Mouse (Mus musculus): Measurements from ENCODE around the gene Ctrb1.

Ctrb1 gene

DNA sequence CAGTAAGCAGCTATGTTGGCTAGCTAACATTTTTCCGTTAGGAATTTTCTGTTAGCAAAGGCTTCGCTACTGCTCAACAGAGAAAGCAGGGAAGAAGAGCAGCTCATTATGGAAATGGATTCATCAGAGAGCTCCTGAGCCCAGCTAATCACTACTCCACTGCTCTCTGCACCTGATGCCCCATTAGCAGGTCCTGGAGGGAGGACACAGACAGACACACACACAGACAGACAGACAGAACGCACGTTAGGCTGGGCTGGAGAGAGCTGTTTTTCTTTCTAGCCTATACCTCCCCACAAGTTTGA lies 26.6 kb upstream of the Ctrb1 start:
- no peak for DNase-seq (ENCODE audit: low spot score in 2 of 2)

GRCm38 (mm10) chr8:111716603-111717487 lies 26.0 kb upstream of the Ctrb1 start:
- peak; percentile 60 to 80 for DNase-seq (ENCODE audit: low spot score in 2 of 2)

- no peak for DNase-seq (ENCODE audit: low spot score in 2 of 2)
These were observed 24.7 kb upstream of the Ctrb1 start for GRCm38 (mm10) chr8:111715514-111715913.

- no peak for DNase-seq (ENCODE audit: low spot score in 2 of 2)
These were observed 23.5 kb upstream of the Ctrb1 start for GRCm38 (mm10) chr8:111714295-111714694.

DNA sequence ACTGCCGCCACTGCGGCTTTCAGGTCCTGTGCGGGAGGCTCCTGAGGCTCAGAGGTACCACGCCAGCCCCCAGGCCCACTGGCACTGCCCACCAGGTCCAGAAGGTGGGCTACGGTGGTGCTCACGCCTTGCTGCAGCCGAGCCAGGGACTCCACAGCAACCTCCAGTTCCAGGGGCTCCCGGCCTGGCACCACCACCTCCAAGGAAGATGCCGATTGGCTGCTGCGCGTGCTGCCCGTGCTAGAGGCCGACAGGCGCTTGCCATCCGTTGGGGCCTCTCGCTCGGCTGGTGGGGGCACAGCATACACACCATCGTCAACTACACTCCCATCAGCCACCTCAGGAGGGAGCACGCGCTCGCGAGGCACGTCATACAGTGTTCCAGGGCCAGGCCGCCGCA lies 23.0 kb upstream of the Ctrb1 start:
- no peak for DNase-seq (ENCODE audit: low spot score in 2 of 2)

DNA sequence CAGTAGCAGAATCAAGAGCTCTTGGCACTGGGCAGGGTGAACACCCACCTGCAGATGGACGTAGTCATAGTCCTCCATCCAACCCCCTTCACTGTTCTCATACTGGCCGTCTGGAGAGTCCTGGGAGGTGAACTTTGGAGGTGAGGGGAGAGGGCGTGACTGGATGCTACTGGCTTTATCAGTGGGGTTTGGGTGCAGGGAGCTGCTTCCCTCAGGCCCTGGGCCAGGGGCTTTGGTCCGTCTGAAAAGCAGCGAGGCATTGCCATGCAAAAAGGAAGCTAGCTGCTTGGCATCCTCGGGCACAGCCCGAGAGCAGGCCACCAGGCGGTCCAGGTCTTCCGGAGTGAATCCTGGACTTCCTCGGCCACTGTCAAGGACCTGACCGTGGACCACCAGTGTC lies 22.5 kb upstream of the Ctrb1 start:
- no peak for DNase-seq (ENCODE audit: low spot score in 2 of 2)

GRCm38 (mm10) chr8:111712588-111712987 lies 21.8 kb upstream of the Ctrb1 start:
- peak in 1 of 2 experiments; percentile 60 for DNase-seq (ENCODE audit: low spot score in 2 of 2)

DNA sequence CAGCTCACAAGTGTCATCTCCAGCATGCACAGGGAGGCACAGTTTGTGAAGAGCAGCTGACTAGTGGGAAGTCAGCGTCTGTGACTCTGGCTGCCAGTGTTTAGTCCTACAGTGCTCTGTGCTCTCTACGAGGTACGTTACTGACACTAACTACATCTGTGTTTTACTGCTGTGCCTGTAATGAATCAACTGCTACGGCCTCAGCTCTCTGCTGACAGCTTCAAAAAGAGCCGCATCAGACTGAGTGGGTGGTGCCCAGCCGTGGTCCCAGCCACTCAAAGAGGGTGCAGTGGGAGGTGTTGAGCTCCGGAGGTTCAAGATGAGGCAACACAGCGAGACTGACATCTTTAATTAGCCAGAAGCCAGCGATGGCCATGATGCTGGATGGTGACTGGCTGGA lies 21.3 kb upstream of the Ctrb1 start:
- no peak for DNase-seq (ENCODE audit: low spot score in 2 of 2)

- no peak for DNase-seq (ENCODE audit: low spot score in 2 of 2)
These were observed 20.1 kb upstream of the Ctrb1 start for GRCm38 (mm10) chr8:111710777-111711485.

- DNase-seq (ENCODE audit: low spot score in 2 of 2) = no peak
These were observed 18.4 kb upstream of the Ctrb1 start for GRCm38 (mm10) chr8:111709223-111709622.

GRCm38 (mm10) chr8:111708265-111708664 lies 17.5 kb upstream of the Ctrb1 start:
- DNase-seq (ENCODE audit: low spot score in 2 of 2) = no peak

DNA sequence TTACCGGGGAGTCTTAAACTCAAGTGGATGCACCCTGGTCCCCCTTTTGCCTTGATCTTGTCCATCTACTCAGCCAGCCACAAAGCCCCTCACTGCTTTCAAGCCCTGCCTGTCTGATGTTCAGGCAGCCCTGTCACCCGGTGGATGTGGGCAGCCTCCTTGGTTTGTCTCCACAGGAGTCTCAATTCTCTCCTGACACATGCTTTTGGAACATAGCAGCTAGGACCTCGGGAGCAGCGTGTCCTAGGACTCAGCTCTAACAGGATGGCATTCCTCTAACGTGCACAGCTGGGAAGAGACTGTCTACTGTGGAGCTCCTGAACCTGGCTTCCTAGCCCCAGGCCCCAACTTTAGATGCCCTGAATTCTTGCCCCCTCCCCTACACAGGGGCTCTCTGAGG lies 14.9 kb upstream of the Ctrb1 start:
- no peak for DNase-seq (ENCODE audit: low spot score in 2 of 2)

GRCm38 (mm10) chr8:111705222-111705621 lies 14.4 kb upstream of the Ctrb1 start:
- DNase-seq (ENCODE audit: low spot score in 2 of 2) = no peak

DNA sequence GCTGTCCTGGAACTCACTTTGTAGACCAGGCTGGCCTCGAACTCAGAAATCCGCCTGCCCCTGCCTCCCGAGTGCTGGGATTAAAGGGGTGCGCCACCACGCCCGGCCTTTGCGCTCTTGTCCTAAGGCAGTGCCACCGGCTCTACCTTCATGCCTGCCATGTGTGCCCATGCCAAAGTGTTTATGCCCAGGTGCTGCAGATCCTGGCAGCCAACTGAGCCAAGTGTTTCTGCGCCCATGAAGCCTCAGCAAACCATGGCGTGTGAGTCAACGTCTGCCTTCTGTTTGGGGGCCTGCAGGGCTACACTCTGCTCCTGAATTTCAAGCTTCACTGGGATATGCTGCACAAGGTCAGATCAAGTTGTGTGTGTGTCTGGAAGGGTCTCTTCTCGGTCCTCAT lies 13.8 kb upstream of the Ctrb1 start:
- DNase-seq (ENCODE audit: low spot score in 2 of 2) = no peak

DNA sequence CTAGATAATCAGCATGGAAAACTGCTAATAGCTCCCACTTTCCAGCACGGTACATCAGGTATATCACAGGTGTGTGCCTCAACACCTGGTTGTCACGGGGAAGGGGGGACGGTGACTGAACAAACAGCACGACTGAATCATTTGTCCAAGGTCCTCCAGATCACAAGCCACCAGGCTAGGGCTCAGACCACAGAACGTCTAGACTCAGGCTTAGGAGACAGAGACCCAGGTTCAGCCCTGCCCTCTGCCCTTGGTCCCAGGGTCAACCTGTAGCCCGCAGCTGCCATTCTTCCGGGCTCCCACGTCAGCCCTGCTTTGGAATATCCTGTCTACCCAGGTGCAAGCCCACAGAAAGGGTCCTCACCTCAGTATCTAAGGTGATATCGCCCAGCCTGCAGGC lies 10.6 kb upstream of the Ctrb1 start:
- no peak for DNase-seq (ENCODE audit: low spot score in 2 of 2)

DNA sequence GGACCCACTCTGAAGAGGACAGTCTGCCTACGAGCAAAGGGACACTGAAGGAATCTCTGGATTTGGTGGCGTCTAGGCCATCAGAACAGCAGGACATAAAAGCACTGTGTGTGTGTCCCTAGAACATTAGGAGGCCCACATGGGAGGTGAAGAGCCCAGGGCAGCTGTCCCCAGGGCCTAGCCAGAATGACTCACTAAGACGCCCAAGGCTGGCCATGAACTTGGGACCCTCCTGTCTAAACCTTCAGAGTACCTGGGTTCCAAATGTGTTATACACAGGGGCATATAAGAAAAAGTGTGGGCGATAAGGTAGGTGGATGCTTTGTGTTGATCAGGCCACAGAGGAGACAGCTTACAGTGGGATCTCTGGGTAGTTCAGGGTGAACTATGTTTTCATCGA lies 9.9 kb upstream of the Ctrb1 start:
- no peak for DNase-seq (ENCODE audit: low spot score in 2 of 2)

GRCm38 (mm10) chr8:111700201-111700600 lies 9.4 kb upstream of the Ctrb1 start:
- no peak for DNase-seq (ENCODE audit: low spot score in 2 of 2)

- DNase-seq (ENCODE audit: low spot score in 2 of 2) = no peak
These were observed 8.2 kb upstream of the Ctrb1 start for GRCm38 (mm10) chr8:111699035-111699434.

- no peak for DNase-seq (ENCODE audit: low spot score in 2 of 2)
These were observed 6.8 kb upstream of the Ctrb1 start for GRCm38 (mm10) chr8:111697655-111698054.

DNA sequence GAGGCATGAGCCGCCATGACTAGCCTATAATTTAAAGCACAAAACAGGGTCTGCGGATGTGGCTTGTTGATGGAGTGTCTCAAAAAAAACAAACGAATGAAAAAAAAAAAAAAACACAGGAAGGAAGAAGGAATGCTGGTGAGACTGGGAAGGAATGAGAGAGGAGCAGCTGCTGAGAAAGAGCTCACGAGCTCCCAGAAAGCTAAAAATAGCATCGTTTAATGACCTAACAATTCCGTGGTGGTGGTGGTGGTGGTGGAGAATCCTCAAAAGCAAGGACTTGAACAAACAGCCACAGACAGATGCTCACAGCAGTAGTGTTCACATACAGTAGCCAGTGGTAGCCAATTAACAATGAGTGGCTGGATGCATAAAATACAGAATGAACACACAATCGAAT lies 4.6 kb upstream of the Ctrb1 start:
- no peak for DNase-seq (ENCODE audit: low spot score in 2 of 2)

DNA sequence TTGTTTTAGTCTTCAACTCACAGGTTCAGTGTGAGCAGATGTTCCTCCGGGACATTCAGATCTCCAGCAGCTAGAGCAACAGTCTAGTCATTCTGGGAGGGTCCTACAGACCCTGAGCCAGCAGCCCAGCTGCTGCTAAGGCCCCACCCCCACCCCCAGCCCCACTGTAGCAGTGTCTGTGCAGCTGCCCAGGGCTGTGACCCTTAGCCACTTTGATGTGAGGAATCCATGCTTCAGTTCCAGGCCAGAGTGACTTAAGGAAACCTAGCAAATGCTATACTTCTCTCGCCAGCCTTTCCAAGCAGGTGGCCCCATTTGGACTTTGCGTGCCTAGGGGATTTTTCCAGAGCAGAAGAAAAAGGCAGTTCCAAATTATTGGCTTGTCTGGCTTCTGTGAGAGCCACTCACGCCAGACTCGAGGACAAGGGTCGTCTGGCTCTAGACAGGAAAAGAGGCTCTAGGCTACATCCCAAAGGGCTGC lies 2.5 kb upstream of the Ctrb1 start:
- no peak for DNase-seq (ENCODE audit: low spot score in 2 of 2)

- no peak for DNase-seq (ENCODE audit: low spot score in 2 of 2)
These were observed 3.9 kb downstream of the Ctrb1 start for GRCm38 (mm10) chr8:111686881-111687280.

DNA sequence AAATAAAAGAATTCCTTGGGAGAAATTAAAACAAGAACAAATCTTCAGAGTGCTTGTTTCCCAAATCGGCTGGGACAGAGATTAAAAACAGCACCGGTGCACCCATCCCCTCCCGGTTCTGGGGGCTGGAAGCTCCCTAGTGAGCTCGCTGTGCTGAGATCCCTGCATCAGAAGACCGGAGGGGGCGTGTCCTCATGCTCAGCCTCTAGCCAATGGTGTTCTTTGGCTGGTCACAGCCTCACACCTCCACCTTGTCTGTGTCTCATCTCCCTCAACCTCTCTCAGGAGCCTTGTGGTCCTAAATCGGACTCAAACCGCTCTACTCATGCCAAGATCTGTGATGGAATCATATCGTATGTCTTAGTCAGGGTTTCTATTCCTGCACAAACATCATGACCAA lies 8.3 kb downstream of the Ctrb1 start:
- no peak for DNase-seq (ENCODE audit: low spot score in 2 of 2)

All from frontal cortex, postnatal 14 days (tissue).